Mouse (Mus musculus) macrophage (primary cell): ENCODE measurements around the gene Sestd1. TPM values are rescaled to one million over a fixed set of nuclear protein-coding genes. Genes with fewer than 3 reads are reported as not detected.
A peak's percentile ranks its signal among the peaks of the same experiment; 100 is the strongest.

Experiments used
- H3K27ac ChIP-seq: fragments of 350-480 bp; formaldehyde crosslinking; 2 replicates; pipeline ENCODE4 v1.9.0; 2021
- H3K36me3 ChIP-seq: fragments of 350-480 bp; formaldehyde crosslinking; 2 replicates; pipeline ENCODE4 v1.9.0; 2021; ENCODE audit errors: inconsistent target
- H3K4me3 ChIP-seq: fragments of 350-480 bp; formaldehyde crosslinking; 2 replicates; pipeline ENCODE4 v1.9.0; 2021; ENCODE audit errors: inconsistent target
- H3K79me2 ChIP-seq: fragments of 350-480 bp; formaldehyde crosslinking; 2 replicates; pipeline ENCODE4 v1.9.0; 2021; ENCODE audit errors: inconsistent target
- WGBS: methylation state at CpG from one replicate; pipeline ENCODE4 v1.1.7; 2026; ENCODE audit warnings: inconsistent platforms; ENCODE audit not compliant: missing documents; 5-methylcytosine and 5-hydroxymethylcytosine counted together
- polyA plus RNA-seq: library from polyadenylated mRNA; stranded (reverse); fragments of 250-400 nt; gene quantifications from 3 replicates; pipeline ENCODE4 v1.2.4, GENCODE M21; 2018; ENCODE audit warnings: inconsistent platforms

The Sestd1 gene
- polyA plus RNA-seq, 1 experiment from 2014 or later = 24.4 TPM

DNA sequence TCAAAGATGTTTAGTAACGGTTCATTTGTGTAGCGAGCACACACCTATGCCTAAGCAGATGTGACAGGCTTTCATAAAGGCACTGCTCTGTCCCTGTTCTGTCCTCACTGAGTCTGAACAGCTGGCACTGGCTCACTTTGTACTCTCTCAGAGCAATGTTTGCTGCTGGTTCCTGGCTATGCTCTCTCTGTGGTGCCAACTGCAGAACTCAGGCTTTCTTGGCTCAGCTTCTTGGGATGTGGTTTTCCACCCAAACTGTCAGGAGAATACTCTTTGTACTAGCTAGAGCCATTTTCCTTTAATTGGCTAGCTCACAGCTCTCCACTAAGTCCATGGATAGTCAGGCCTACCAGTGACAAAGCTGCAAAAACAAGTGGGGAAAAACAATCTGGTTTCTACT is 59.4 kb downstream of the Sestd1 start:
- WGBS = 100% methylated on average over 2 of the region's 2 CpGs
- no peak overlapping the region for H3K27ac ChIP-seq
- H3K79me2 ChIP-seq = no peaks in the 10 kb centered on the region
- peaks cover 17% of the 10 kb centered on the region; the same call in 1 of the 2 replicates for H3K36me3 ChIP-seq
- H3K4me3 ChIP-seq = no peak overlapping the region

DNA sequence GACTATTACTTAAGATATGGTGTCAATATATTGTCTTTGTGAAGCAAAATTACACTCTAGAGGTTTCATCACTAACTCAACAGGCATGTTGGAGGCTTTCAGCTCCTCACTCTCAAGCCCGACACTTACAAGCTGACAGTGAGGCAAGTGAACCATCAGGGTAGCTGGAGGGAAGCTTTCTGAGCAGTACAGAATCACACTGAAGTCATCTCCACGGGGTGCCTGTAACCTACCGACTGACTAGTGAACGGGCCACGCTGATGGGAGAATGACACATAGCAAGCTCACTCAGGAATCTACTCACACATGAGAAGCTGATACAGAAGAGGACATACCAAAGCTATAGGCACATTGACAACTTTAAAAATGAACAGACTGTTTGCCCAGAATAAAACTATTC is 67.5 kb downstream of the Sestd1 start:
- H3K79me2 ChIP-seq = no peaks in the 10 kb centered on the region
- H3K36me3 ChIP-seq = peaks cover 45% of the 10 kb centered on the region
- WGBS = 97% methylated on average over 5 of the region's 5 CpGs

DNA sequence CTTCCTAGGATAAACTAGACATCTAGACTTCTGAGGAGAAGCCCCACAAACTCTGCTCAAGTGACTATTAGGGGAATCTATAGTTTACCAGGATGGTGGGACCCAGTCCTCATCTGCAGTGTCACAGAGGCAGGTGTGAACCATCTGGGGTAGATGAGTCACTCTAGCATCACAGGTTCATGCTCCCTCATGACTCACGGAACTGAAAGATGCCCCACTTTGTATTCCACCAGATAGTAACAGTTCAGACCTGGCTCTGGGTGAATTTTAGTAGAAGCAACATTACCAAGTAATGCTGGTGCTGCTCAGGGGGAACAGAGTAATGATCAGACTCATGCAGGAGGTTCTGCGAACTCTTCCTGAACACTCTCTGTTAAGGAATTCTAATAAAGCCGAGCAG is 73.4 kb downstream of the Sestd1 start:
- H3K4me3 ChIP-seq = no peak overlapping the region
- H3K79me2 ChIP-seq = no peaks in the 10 kb centered on the region
- whole genome bisulfite sequencing = 96% methylated on average over 3 of the region's 3 CpGs
- H3K27ac ChIP-seq = no peak overlapping the region
- peaks cover 25% of the 10 kb centered on the region for H3K36me3 ChIP-seq

More for the DNA sequence above, 67.5 kb downstream of the Sestd1 start:
- H3K4me3 ChIP-seq = no peak overlapping the region
- no peak overlapping the region for H3K27ac ChIP-seq

DNA sequence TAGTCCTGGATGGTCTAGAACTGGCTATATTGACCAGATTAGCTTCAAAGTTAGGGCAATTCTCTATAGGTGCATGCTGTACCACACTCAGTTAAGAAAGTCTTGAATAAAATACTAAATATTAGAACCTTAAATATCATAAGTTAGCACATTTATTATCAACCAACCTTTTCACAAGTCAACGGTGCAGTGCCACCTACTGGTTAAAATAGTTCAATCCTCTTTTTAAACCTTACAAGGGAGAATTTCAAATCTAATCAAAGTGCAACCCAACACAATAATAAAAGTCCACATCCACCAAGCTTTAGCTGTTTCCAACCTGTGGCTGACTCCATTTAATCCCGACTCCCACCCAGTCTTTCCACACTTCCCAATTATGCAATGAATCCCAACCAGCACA is 76.5 kb downstream of the Sestd1 start:
- no peaks in the 10 kb centered on the region; the same call in 1 of the 2 replicates for H3K79me2 ChIP-seq
- H3K27ac ChIP-seq = no peak overlapping the region
- 0 out of 2 replicates have a peak, but pooled peaks cover 8% of the 10 kb centered on the region for H3K36me3 ChIP-seq
- H3K4me3 ChIP-seq = no peak overlapping the region
- 47% methylated on average over 2 of the region's 2 CpGs for WGBS

DNA sequence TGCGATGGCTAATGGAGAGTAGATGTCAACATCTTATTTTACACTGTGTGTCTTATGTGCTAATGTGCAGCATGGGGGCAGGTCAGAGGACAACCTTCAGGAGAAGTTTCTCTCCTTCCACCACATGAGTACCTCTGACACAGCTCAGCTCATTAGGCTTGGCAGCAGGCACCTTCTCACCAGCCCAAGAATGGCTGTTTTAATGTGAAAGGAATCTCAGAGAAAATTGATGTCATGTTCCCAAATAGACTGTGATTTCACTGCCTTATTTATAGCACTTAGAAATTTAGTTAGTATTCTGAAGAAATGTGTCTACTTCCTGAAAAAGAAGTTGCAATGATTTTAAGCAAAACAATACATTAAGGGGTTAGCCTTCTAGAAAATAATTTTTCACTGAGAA is 78.5 kb downstream of the Sestd1 start:
- H3K79me2 ChIP-seq = no peaks in the 10 kb centered on the region; the same call in 1 of the 2 replicates
- 100% methylated on average over 1 of the region's 1 CpGs for whole genome bisulfite sequencing
- no peak overlapping the region for H3K4me3 ChIP-seq
- H3K27ac ChIP-seq = peak overlapping the region; percentile 7; the same call in 1 of the 2 replicates
- H3K36me3 ChIP-seq = 0 out of 2 replicates have a peak, but pooled peaks cover 8% of the 10 kb centered on the region

DNA sequence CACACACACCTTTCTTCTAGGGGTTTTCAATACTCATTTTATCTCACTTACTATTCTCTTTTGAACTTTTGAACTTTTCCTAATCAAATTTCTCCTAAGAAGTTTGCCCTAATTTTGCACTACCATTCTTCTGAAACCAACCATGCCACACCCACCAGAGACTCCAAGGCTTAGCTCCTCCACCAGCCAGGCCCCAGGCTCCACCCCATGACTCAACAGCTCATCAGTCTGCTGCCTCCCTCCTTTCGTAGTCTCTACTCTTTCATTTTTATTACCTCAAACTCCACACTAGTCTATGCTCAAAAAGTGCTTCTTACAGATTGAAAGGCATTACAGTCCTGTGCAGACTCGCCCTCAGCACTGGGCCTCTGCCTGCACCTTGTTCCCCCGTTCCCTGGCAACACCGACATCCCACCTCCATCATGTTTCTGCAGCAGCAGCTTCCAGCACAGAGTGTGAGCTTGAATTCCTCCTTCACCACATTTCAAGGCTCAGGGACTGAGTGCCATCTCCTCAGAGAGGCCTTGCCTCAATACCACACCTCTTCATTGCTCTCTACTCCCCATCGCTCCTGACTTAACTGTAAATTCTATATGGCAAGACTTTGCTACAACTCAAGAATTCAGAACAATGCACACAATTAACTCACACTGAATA is 79.3 kb downstream of the Sestd1 start:
- H3K36me3 ChIP-seq = 0 out of 2 replicates have a peak, but pooled peaks cover 8% of the 10 kb centered on the region
- no peak overlapping the region for H3K4me3 ChIP-seq
- H3K79me2 ChIP-seq = no peaks in the 10 kb centered on the region; the same call in 1 of the 2 replicates
- peak overlapping the region; percentile 7; the same call in 1 of the 2 replicates for H3K27ac ChIP-seq
- 93% methylated on average over 5 of the region's 5 CpGs for whole genome bisulfite sequencing

DNA sequence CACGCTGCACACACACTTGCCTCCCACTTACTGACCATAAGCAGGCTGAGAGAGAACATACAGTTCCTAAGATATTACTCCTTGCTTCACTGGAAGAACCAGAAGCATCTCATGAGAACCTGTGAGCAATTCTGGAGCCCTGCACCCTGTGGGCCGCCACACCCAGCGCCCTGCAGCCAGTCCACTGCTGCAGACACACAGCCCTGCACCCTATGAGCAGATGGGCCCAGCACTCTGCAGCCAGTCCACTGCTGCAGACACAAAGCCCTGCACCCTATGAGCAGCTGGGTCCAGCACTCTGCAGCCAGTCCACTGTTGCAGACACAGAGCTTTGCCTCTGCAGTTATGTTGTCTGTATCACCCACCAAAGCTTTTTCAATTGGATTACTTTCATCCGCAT is 80.0 kb downstream of the Sestd1 start:
- Histone ChIP-seq H3K4me3 (no peak overlapping the region), H3K27ac (no peak overlapping the region), H3K79me2 (no peaks in the 10 kb centered on the region; the same call in 1 of the 2 replicates), H3K36me3 (0 out of 2 replicates have a peak, but pooled peaks cover 8% of the 10 kb centered on the region)
- 95% methylated on average over 4 of the region's 4 CpGs for WGBS

DNA sequence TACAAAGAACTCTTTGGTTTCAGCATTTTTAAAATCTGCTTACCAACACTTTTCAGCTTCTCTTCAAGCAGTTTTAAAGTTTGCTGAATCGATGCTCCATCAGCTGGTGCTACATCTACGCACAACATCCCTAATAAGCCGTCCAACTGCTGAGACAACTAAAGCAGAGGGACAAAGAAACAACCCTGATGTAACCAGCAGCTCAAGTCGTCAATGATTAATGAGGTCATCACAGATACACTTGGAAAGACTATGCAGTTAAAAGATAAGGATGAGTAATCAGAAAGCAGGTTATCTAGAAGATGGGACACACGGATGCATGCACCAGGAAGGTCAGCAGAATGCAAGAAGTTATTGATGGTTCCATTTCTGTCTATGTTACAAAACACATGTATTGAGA is 82.1 kb downstream of the Sestd1 start:
- Histone ChIP-seq H3K4me3 (no peak overlapping the region), H3K27ac (no peak overlapping the region), H3K79me2 (no peaks in the 10 kb centered on the region; the same call in 1 of the 2 replicates), H3K36me3 (peaks cover 19% of the 10 kb centered on the region; the same call in 1 of the 2 replicates)
- 92% methylated on average over 5 of the region's 5 CpGs for WGBS

DNA sequence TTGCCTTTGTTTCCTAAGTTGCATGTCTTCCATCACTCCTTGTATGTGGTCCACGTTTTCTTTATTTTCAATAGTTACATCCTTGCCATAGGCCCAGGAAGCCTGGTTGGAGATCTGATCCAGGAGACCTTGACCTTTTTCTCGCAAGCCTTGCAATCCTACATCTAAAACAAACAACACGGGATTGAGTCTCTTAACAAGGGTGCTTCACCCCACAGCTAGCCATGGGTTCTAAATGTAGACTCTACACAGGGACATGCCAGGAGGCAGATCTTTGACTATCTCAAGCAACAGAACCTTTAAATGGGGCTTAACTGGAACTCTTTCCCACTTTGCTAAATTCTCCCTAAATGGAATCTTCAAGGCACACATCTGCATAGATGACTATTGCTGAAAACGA is 83.6 kb downstream of the Sestd1 start:
- Histone ChIP-seq H3K79me2 (no peaks in the 10 kb centered on the region; the same call in 1 of the 2 replicates), H3K36me3 (peaks cover 22% of the 10 kb centered on the region; the same call in 1 of the 2 replicates), H3K27ac (no peak overlapping the region), H3K4me3 (no peak overlapping the region)
- 84% methylated on average over 4 of the region's 4 CpGs for WGBS

DNA sequence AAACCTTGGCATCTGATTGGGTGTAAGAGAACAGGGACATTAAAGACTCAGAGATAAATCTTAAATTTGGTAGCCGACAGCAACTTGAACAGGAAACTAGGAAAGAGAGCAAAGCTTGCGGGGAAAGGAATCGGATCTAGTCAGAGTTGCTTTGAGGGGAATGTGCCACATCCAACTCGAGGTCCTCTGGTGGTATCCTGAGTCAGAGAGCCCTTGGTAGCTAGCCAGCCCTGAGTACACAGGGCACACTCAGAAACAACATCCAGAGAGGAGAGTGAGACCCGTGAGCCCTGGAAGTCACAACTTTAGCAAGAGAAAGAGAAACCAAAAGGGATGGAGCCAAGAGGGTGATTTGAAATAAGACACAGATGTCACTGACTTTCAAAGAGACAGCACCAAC is 85.3 kb downstream of the Sestd1 start:
- H3K79me2 ChIP-seq = no peaks in the 10 kb centered on the region; the same call in 1 of the 2 replicates
- H3K36me3 ChIP-seq = peaks cover 39% of the 10 kb centered on the region
- no peak overlapping the region for H3K4me3 ChIP-seq
- 96% methylated on average over 5 of the region's 5 CpGs for WGBS
- no peak overlapping the region for H3K27ac ChIP-seq

DNA sequence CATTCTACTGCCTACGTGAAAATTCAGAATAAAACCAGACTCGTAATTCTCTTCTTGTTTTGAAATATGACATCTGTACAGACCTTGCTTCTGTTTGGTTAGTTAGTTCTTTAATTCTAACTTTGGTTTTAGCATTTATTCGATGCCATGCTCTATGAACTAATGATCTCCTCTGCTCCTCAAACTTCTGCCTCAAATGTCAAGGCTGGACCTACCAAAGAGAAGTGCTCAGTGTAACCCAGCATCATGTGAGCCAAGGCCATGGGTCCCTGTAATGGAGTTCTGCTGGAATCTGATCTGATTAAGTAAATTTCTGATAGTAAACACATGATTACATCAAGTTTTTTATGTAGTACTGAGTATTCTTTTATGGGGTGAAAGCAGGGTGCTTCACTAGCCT is 88.6 kb downstream of the Sestd1 start:
- Histone ChIP-seq H3K36me3 (peaks cover 70% of the 10 kb centered on the region), H3K4me3 (no peak overlapping the region), H3K79me2 (no peaks in the 10 kb centered on the region), H3K27ac (no peak overlapping the region)
- 95% methylated on average over 3 of the region's 3 CpGs for WGBS

DNA sequence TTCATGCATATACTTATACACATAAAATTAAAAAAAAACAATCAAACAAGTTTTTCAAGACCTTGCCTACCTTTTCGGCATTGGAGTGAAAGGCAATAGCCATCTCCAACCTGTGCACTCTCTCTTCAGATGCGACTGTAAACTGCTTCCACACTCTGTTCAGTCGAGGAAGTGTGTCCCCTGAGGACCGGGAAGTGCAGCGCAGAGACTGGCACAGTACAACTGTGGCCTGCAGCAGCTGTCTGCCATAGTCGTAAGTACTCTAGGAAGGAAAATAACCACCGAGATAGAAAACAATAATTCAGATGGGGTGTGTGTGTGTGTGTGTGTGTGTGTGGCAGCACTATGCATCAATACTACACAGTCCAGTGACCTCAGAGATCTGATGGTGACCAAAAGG is 89.5 kb downstream of the Sestd1 start:
- H3K27ac ChIP-seq = no peak overlapping the region
- H3K4me3 ChIP-seq = no peak overlapping the region
- H3K36me3 ChIP-seq = peaks cover 75% of the 10 kb centered on the region
- 99% methylated on average over 7 of the region's 7 CpGs for WGBS
- H3K79me2 ChIP-seq = no peaks in the 10 kb centered on the region

DNA sequence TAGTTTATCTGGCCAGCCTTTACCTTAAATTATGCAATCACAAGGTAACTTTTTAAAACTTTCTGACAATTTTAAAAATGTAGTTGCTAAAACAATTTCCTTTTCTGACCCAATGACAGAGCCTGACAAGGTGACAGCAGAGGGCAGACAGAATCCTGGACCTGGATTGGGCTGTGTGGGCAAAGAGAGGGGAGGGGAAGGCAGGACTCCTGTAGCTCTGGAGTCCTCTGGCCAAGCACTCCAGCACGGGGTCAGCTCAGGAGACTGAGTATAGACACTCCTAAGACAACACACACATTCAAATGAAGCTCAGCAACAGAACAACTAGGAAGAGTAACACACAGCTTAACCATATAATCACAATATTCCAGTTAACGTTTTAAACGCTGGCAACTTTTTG is 90.1 kb downstream of the Sestd1 start:
- no peak overlapping the region for H3K4me3 ChIP-seq
- 94% methylated on average over 3 of the region's 3 CpGs for WGBS
- peaks cover 79% of the 10 kb centered on the region for H3K36me3 ChIP-seq
- H3K79me2 ChIP-seq = no peaks in the 10 kb centered on the region
- no peak overlapping the region for H3K27ac ChIP-seq

DNA sequence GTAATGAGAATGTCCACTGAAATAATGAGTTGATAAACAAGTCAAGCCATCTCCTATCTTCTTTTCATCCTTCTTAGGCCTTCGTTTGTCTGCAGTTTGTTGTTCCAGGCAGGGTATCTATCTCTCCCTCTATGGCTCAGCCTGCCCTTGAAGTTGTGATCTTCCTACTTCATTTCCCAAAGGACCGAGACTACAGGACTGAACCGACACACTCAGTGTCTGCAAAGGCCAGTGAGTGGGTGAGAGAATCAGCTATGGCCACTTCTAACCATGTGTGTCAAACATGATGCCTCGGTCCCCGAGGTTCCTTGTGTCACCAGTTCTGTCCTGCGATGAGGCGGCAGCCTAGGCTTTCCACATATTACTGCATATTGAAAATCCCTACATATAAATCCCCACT is 90.7 kb downstream of the Sestd1 start:
- H3K36me3 ChIP-seq = peaks cover 79% of the 10 kb centered on the region

DNA sequence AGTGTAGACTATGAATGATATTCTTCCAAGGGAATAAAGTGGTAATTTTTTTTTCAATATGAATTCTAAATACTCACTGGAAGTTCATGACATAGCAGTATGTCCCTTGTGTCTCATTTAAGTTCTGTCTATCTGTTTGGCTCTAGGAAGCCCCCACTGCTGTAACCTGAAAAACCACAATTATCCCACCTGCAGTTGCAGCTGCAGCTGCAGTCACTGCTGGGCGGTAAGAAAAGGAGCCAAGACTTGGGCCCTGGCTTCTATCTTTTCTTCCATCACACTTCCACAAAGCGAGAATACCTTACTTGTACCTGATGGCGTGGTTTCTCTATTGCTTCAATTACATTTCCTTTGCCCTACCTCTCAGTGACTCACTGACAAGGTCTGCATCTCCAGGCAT is 92.9 kb downstream of the Sestd1 start:
- WGBS = 97% methylated on average over 3 of the region's 3 CpGs
- Histone ChIP-seq H3K27ac (no peak overlapping the region), H3K4me3 (no peak overlapping the region), H3K79me2 (no peaks in the 10 kb centered on the region), H3K36me3 (peaks cover 74% of the 10 kb centered on the region)

More for the DNA sequence above, 90.7 kb downstream of the Sestd1 start:
- Histone ChIP-seq H3K4me3 (no peak overlapping the region), H3K27ac (no peak overlapping the region), H3K79me2 (no peaks in the 10 kb centered on the region)
- 97% methylated on average over 7 of the region's 7 CpGs for WGBS
